Mouse (Mus musculus) brain, embryonic 14.5 days (tissue): ENCODE results near the gene Psmd4. TPM values are rescaled to one million over a fixed set of nuclear protein-coding genes. Genes with fewer than 3 reads are reported as not detected.

Source experiments
- DNase-seq: peaks from one replicate; pipeline ENCODE4 v3.0.0-alpha.2; 2011; ENCODE audit warnings: low read depth
- CTCF ChIP-seq: fragments of 200-500 bp; IDR thresholded peaks from 2 replicates; pipeline ENCODE4 v1.5.1; 2012; ENCODE audit warnings: inconsistent platforms, mild to moderate bottlenecking, moderate library complexity, borderline replicate concordance; ENCODE audit not compliant: insufficient read depth, insufficient read length; ENCODE audit errors: extremely low read depth
- POLR2A ChIP-seq: fragments of 200-500 bp; IDR thresholded peaks from 2 replicates; pipeline ENCODE4 v1.6.1; 2012; ENCODE audit warnings: mild to moderate bottlenecking, inconsistent platforms, borderline replicate concordance; ENCODE audit not compliant: poor library complexity, insufficient read depth, insufficient read length, severe bottlenecking; ENCODE audit errors: extremely low read depth
- polyA plus RNA-seq: library from polyadenylated mRNA; depleted of rRNA; stranded (reverse); fragments of >200 nt; gene quantifications from 2 replicates; pipeline ENCODE4 v1.2.3, GENCODE M21; 2012; rRNA removed

The Psmd4 gene
- 256 and 330 TPM in 2 replicates for polyA plus RNA-seq

GRCm38 (mm10) chr3:95042166-95042837, at the start of gene Psmd4:
Gene Psmd4 (minus strand): TSS chr3:95042614.
- peak; percentile 99 for DNase-seq
- TF ChIP-seq POLR2A (peak; percentile 83; the same call in 1 of the 2 replicates), CTCF (no peak)

- DNase-seq: no peak
- TF ChIP-seq CTCF (no peak), POLR2A (no peak)
Measured at GRCm38 (mm10) chr3:95088071-95088470, 45.7 kb upstream of the Psmd4 start.

GRCm38 (mm10) chr3:95071606-95072005, 29.2 kb upstream of the Psmd4 start:
- TF ChIP-seq CTCF (no peak), POLR2A (no peak)
- no peak for DNase-seq

- no peak for DNase-seq
- TF ChIP-seq POLR2A: no peak
Measured at GRCm38 (mm10) chr3:95066570-95066969, 24.2 kb upstream of the Psmd4 start.

- DNase-seq: no peak
- TF ChIP-seq CTCF (no peak), POLR2A (no peak)
Measured at GRCm38 (mm10) chr3:95066095-95066494, 23.7 kb upstream of the Psmd4 start.

GRCm38 (mm10) chr3:95065553-95065952, 23.1 kb upstream of the Psmd4 start:
- no peak for TF ChIP-seq CTCF
- TF ChIP-seq POLR2A: no peak
- DNase-seq: no peak

GRCm38 (mm10) chr3:95063741-95064140, 21.3 kb upstream of the Psmd4 start:
- TF ChIP-seq POLR2A (no peak), CTCF (no peak)
- DNase-seq: no peak

- TF ChIP-seq POLR2A: no peak
- TF ChIP-seq CTCF: no peak
- DNase-seq: no peak
Measured at GRCm38 (mm10) chr3:95058078-95058477, 15.7 kb upstream of the Psmd4 start.

- TF ChIP-seq POLR2A: no peak
- TF ChIP-seq CTCF: no peak
- DNase-seq: no peak
Measured at GRCm38 (mm10) chr3:95056275-95056674, 13.9 kb upstream of the Psmd4 start.

- TF ChIP-seq CTCF: no peak
- TF ChIP-seq POLR2A: no peak
- peak; percentile 50 for DNase-seq
Measured at GRCm38 (mm10) chr3:95054481-95055260, 12.3 kb upstream of the Psmd4 start.

GRCm38 (mm10) chr3:95053701-95054100, 11.3 kb upstream of the Psmd4 start:
- DNase-seq: peak; percentile 63
- TF ChIP-seq CTCF (peak; percentile 67; the same call in 1 of the 2 replicates), POLR2A (no peak)

GRCm38 (mm10) chr3:95052959-95053358, 10.5 kb upstream of the Psmd4 start:
- peak; percentile 74 for DNase-seq
- TF ChIP-seq CTCF (peak; percentile 33; the same call in 1 of the 2 replicates), POLR2A (no peak)

- DNase-seq: no peak
- TF ChIP-seq POLR2A: no peak
- no peak for TF ChIP-seq CTCF
Measured at GRCm38 (mm10) chr3:95047914-95048313, 5.5 kb upstream of the Psmd4 start.
